Mouse (Mus musculus) stomach, postnatal 0 days (tissue): ENCODE measurements around the gene Gtpbp3. TPM values are rescaled to one million over a fixed set of nuclear protein-coding genes. Genes with fewer than 3 reads are reported as not detected.
A peak's percentile ranks its signal among the peaks of the same experiment; 100 is the strongest.

Source experiments
- ATAC-seq: fragments of 200-750 bp; cut with Nextera tagmentation; 2 replicates; pipeline ENCODE4 v1.8.0; 2017; ENCODE audit not compliant: low FRiP score, low TSS enrichment
- DNase-seq: peaks from one replicate; pipeline ENCODE4 v3.0.0-alpha.2; 2016; ENCODE audit warnings: low spot score
- H3K27ac ChIP-seq: fragments of 300-500 bp; sonication (generic); replicated peaks from 2 replicates; pipeline ENCODE4 v1.5.1; 2014; ENCODE audit warnings: mild to moderate bottlenecking, control low read depth
- H3K27me3 ChIP-seq: fragments of 300-500 bp; sonication (generic); 2 replicates; pipeline ENCODE4 v1.6.1; 2014; ENCODE audit warnings: low read length; ENCODE audit not compliant: control insufficient read depth, insufficient read depth
- H3K36me3 ChIP-seq: fragments of 300-500 bp; sonication (generic); 2 replicates; pipeline ENCODE4 v1.6.1; 2014; ENCODE audit warnings: low read length, mixed read lengths; ENCODE audit not compliant: control insufficient read depth, insufficient read depth
- H3K4me1 ChIP-seq: fragments of 300-500 bp; sonication (generic); replicated peaks from 2 replicates; pipeline ENCODE4 v1.6.1; 2014; ENCODE audit warnings: antibody characterized with exemption; ENCODE audit not compliant: control insufficient read depth, insufficient read depth
- H3K4me2 ChIP-seq: fragments of 300-500 bp; sonication (generic); replicated peaks from 2 replicates; pipeline ENCODE4 v1.6.1; 2014; ENCODE audit warnings: low read depth, mild to moderate bottlenecking, control low read depth, moderate library complexity
- H3K4me3 ChIP-seq: fragments of 300-500 bp; sonication (generic); 2 replicates; pipeline ENCODE4 v1.5.1; 2014; ENCODE audit warnings: low read depth, low read length, control low read depth
- H3K9ac ChIP-seq: fragments of 300-500 bp; sonication (generic); 2 replicates; pipeline ENCODE4 v1.6.1; 2014; ENCODE audit warnings: mild to moderate bottlenecking, low read length, control low read depth, mixed read lengths
- H3K9me3 ChIP-seq: fragments of 300-500 bp; sonication (generic); 2 replicates; pipeline ENCODE4 v1.6.1; 2016; ENCODE audit warnings: low read length; ENCODE audit not compliant: control insufficient read depth
- CTCF ChIP-seq: IDR thresholded peaks from 2 replicates; pipeline ENCODE4 v1.5.1; 2016; ENCODE audit warnings: antibody characterized with exemption, low read depth, mild to moderate bottlenecking, moderate library complexity
- EP300 ChIP-seq: optimal IDR thresholded peaks from 2 replicates; pipeline ENCODE3; 2016; ENCODE audit warnings: antibody characterized with exemption
- WGBS: fragments of 180-500 bp; shearing (Covaris S2); extraction: QIAGEN DNeasy Blood & Tissue Kit; methylation state at CpG from one replicate; pipeline ENCODE4 v1.1.7; 2014; 5-methylcytosine and 5-hydroxymethylcytosine counted together
- polyA plus RNA-seq: library from polyadenylated mRNA; unstranded; fragments of >200 nt; fragmentation: Nextera tagmentation; extraction: Ambion mirVana; gene quantifications from 2 replicates; pipeline ENCODE4 v1.2.1, GENCODE M21; 2015

Gene Gtpbp3
- polyA plus RNA-seq, 1 experiment from 2014 or later: 7.2 TPM

DNA sequence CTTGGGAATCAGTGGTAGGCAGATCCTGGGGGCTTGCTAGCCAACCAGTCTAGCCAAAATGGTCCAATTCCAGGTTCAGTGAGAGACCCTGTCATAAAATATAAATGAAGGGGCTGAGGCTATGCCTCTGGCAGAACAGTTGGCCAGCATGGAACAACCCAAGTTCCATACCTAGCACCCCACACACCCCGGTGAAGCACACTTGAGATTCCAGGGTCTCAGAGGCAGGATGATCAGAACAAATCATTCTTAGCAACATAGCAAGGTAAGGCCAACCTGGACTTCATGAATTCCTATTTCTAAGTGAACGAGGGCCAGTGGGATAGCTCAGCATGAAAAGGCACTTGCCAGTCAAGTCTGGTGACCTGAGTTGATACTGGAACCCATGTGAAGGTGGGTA is 20.7 kb upstream of the Gtpbp3 start:
- Histone ChIP-seq H3K27ac (no peak overlapping the region), H3K4me1 (peaks cover 13% of the 10 kb centered on the region), H3K9me3 (no peaks in the 10 kb centered on the region), H3K27me3 (no peaks in the 10 kb centered on the region), H3K9ac (no peak overlapping the region), H3K4me3 (no peak overlapping the region), H3K4me2 (no peak overlapping the region), H3K36me3 (no peaks in the 10 kb centered on the region; the same call in 1 of the 2 replicates)
- WGBS: 94% methylated on average over 2 of the region's 2 CpGs
- DNase-seq (no peak), ATAC-seq (no peak)
- TF ChIP-seq CTCF: no peak

DNA sequence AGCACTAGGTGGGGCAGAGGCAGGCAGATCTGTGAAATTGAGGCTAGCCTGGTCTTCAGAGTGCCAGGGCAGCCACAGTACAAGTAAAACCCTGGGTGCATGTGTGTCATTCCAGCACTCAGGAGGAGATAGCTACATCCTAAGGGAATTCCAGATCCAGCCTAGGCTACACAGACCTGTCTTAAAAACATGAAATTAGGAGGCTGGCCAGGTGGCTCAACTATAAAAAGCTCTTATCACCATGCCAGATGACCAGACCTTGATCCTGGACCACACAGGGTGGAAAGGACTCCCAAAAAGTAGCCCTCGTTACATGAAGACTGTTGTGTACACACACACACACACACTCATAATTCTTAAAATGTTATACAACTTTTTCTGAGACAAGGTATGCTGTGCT is 19.9 kb upstream of the Gtpbp3 start:
- no peak overlapping the region for H3K9ac ChIP-seq
- no peaks in the 10 kb centered on the region; the same call in 1 of the 2 replicates for H3K36me3 ChIP-seq
- 96% methylated on average over 1 of the region's 1 CpGs for WGBS
- TF ChIP-seq CTCF (no peak), EP300 (no peak)
- H3K4me2 ChIP-seq: no peak overlapping the region
- H3K27ac ChIP-seq: no peak overlapping the region
- no peaks in the 10 kb centered on the region for H3K27me3 ChIP-seq
- H3K4me3 ChIP-seq: no peak overlapping the region
- ATAC-seq: no peak
- DNase-seq: no peak
- H3K4me1 ChIP-seq: peaks cover 9% of the 10 kb centered on the region
- no peaks in the 10 kb centered on the region for H3K9me3 ChIP-seq

GRCm38 (mm10) chr8:71468916-71469315 is 19.0 kb upstream of the Gtpbp3 start, which contains the start of gene Dda1:
TSS of gene Dda1 (plus strand) at chr8:71469199.
- no peaks in the 10 kb centered on the region for H3K9me3 ChIP-seq
- peaks cover 4% of the 10 kb centered on the region for H3K36me3 ChIP-seq
- ATAC-seq (peak; percentile 91), DNase-seq (peak; percentile 98)
- H3K4me2 ChIP-seq: peak within 1 kb of the TSS; percentile 92
- H3K4me1 ChIP-seq: peaks cover 8% of the 10 kb centered on the region
- no peak for TF ChIP-seq CTCF
- TF ChIP-seq EP300: no peak
- H3K4me3 ChIP-seq: peak within 1 kb of the TSS; percentile 77
- no peaks in the 10 kb centered on the region for H3K27me3 ChIP-seq
- under 1% methylated on average over 35 of the region's 52 CpGs for WGBS
- H3K9ac ChIP-seq: peak within 1 kb of the TSS; percentile 83
- peak within 1 kb of the TSS; percentile 81 for H3K27ac ChIP-seq

DNA sequence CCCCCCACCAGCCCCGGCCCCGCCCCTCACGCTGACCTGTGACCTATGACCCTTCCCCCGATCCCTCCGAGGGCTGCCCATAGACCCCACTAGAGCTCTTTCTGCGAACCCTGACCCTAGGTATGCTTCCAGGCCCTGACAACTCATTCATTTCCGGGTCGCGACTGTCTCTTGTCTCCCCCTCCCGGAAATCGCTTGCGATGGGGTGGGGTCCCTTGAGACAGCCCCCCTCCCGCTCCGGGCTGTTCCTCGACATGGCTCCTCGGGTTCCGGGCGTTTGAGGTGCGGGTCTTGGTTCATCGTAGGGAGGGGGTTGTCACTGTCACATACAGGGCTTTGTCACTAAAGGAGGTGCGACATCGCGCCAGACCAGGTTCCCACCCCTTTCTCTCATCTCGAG is 18.5 kb upstream of the Gtpbp3 start:
- ATAC-seq: peak; percentile 1; the same call in 1 of the 2 replicates
- Histone ChIP-seq H3K27me3 (no peaks in the 10 kb centered on the region), H3K4me3 (peak overlapping the region; percentile 77), H3K36me3 (peaks cover 4% of the 10 kb centered on the region), H3K4me1 (peaks cover 6% of the 10 kb centered on the region), H3K27ac (peak overlapping the region; percentile 81), H3K4me2 (peak overlapping the region; percentile 92), H3K9me3 (no peaks in the 10 kb centered on the region), H3K9ac (peak overlapping the region; percentile 83)
- peak; percentile 41 for DNase-seq
- WGBS: 0% methylated on average over 23 of the region's 24 CpGs
- no peak for TF ChIP-seq EP300
- TF ChIP-seq CTCF: no peak

- TF ChIP-seq EP300: no peak
- TF ChIP-seq CTCF: no peak
- Histone ChIP-seq H3K9ac (peak overlapping the region; percentile 83), H3K9me3 (no peaks in the 10 kb centered on the region), H3K36me3 (peaks cover 4% of the 10 kb centered on the region), H3K27me3 (no peaks in the 10 kb centered on the region), H3K4me3 (peak overlapping the region; percentile 77), H3K4me2 (peak overlapping the region; percentile 92), H3K27ac (no peak overlapping the region), H3K4me1 (peaks cover 5% of the 10 kb centered on the region)
- no peak for ATAC-seq
- no peak for DNase-seq
- 77% methylated on average over 3 of the region's 3 CpGs for WGBS
Measured at GRCm38 (mm10) chr8:71470146-71470912, 17.6 kb upstream of the Gtpbp3 start.

DNA sequence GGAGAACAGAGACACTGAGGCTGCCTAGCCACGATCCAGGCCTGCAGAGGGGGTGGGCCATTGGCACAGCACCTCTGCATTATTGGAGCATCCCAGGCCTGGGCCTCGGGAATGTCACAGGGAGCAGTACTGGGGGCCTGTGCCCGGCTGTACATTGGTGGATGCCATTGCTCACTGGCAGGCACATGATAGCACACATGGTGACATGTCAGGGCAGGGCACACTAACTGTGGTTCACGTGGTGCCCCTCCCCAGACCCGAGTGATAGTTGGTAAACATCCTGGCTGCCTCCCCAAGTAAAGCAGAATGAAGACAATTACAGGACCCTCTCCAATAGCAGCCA is 17.0 kb upstream of the Gtpbp3 start:
- Histone ChIP-seq H3K27me3 (no peaks in the 10 kb centered on the region), H3K4me3 (no peak overlapping the region), H3K4me2 (no peak overlapping the region), H3K4me1 (no peaks in the 10 kb centered on the region; the same call in 1 of the 2 replicates), H3K9me3 (no peaks in the 10 kb centered on the region), H3K27ac (no peak overlapping the region), H3K36me3 (peaks cover 4% of the 10 kb centered on the region), H3K9ac (no peak overlapping the region)
- DNase-seq: no peak
- TF ChIP-seq EP300 (no peak), CTCF (no peak)
- ATAC-seq: no peak
- 60% methylated on average over 5 of the region's 5 CpGs for WGBS
